ENCODE assay signal across 30 mouse cellular contexts in the genomic region with DNA sequence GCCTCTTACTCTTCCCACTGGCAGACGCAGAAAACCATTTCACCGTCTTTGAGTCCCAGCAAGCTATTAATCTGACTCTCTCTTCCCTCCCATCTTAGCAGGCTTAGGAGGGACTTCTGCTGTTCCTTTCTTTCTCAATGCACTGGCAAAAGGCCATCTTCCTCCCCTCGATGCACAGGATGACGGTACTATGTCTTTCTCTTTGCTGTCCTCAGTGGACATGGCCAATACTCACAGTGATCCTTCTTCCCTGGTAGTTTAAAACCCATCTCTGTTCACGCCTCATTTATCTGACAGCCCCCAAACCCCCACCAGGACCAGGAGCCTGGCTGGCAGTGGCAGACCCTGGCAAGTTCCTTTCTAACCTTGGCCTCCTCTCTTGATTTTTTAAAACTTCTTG. TPM values are rescaled to one million over a fixed set of nuclear protein-coding genes. Genes with fewer than 3 reads are reported as not detected.
A peak's percentile ranks its signal among the peaks of the same experiment; 100 is the strongest.
DNase-seq lines count a peak whose midpoint lies in the region; ATAC-seq and TF ChIP-seq lines count a peak whose summit lies in the region.
"Had no signal": no experiment of that assay in that cellular context is flagged by ENCODE, and none has a peak within 500 bp of the region (broad histone marks: within the 10 kb centered on the region; RNA-seq: fewer than 3 reads in every experiment).

No protein-coding gene starts in this region.

- no peak overlapping the region for H3K4me3 ChIP-seq in hindbrain, embryonic 16.5 days (ENCODE audit: low read length)
- H3K4me3 ChIP-seq in hindbrain, embryonic 11.5 days (ENCODE audit: low read depth, low read length), result no peak overlapping the region
- no peak overlapping the region for H3K4me3 ChIP-seq in lung, embryonic 14.5 days (ENCODE audit: low read depth, low read length)
- no peak overlapping the region for H3K4me3 ChIP-seq in neural tube, embryonic 14.5 days (ENCODE audit: low read depth, low read length)
- H3K4me3 ChIP-seq in forebrain, embryonic 10.5 days, result no peak overlapping the region
- H3K4me3 ChIP-seq: embryonic facial prominence, embryonic 10.5 days; embryonic facial prominence, embryonic 15.5 days; heart, embryonic 10.5 days; heart, embryonic 15.5 days; hindbrain, embryonic 13.5 days; intestine, embryonic 15.5 days; limb, embryonic 12.5 days; midbrain, embryonic 13.5 days had no signal

- H3K36me3 ChIP-seq in hindbrain, embryonic 16.5 days (ENCODE audit: control insufficient read depth, insufficient read depth, low read length), result no peaks in the 10 kb centered on the region
- H3K36me3 ChIP-seq in hindbrain, embryonic 11.5 days (ENCODE audit: control insufficient read depth, insufficient read depth, low read length), result no peaks in the 10 kb centered on the region
- no peaks in the 10 kb centered on the region for H3K36me3 ChIP-seq in lung, embryonic 14.5 days (ENCODE audit: insufficient read depth)
- no peaks in the 10 kb centered on the region for H3K36me3 ChIP-seq in neural tube, embryonic 14.5 days (ENCODE audit: control insufficient read depth, insufficient read depth, low read length)
- H3K36me3 ChIP-seq in forebrain, embryonic 10.5 days (replicated peaks), result no peaks in the 10 kb centered on the region
- H3K36me3 ChIP-seq: embryonic facial prominence, embryonic 10.5 days; embryonic facial prominence, embryonic 15.5 days; heart, embryonic 10.5 days; heart, embryonic 15.5 days; hindbrain, embryonic 13.5 days; intestine, embryonic 15.5 days; limb, embryonic 12.5 days; midbrain, embryonic 13.5 days had no signal

- H3K9me3 ChIP-seq in hindbrain, embryonic 16.5 days (ENCODE audit: control insufficient read depth, low read length), result no peaks in the 10 kb centered on the region; the same call in 1 of the 2 replicates
- H3K9me3 ChIP-seq in hindbrain, embryonic 11.5 days (ENCODE audit: control insufficient read depth, low read length), result no peaks in the 10 kb centered on the region
- no peaks in the 10 kb centered on the region for H3K9me3 ChIP-seq in lung, embryonic 14.5 days (ENCODE audit: low read depth, low read length)
- no peaks in the 10 kb centered on the region for H3K9me3 ChIP-seq in neural tube, embryonic 14.5 days (ENCODE audit: control insufficient read depth, low read length)
- H3K9me3 ChIP-seq in forebrain, embryonic 10.5 days, result no peaks in the 10 kb centered on the region
- H3K9me3 ChIP-seq: embryonic facial prominence, embryonic 10.5 days; embryonic facial prominence, embryonic 15.5 days; heart, embryonic 10.5 days; heart, embryonic 15.5 days; hindbrain, embryonic 13.5 days; intestine, embryonic 15.5 days; limb, embryonic 12.5 days; midbrain, embryonic 13.5 days had no signal

- no peaks in the 10 kb centered on the region for H3K27me3 ChIP-seq in hindbrain, embryonic 16.5 days (replicated peaks; ENCODE audit: control insufficient read depth, insufficient read depth, low read length)
- no peaks in the 10 kb centered on the region for H3K27me3 ChIP-seq in hindbrain, embryonic 11.5 days (ENCODE audit: control insufficient read depth, insufficient read depth, low read length)
- no peaks in the 10 kb centered on the region for H3K27me3 ChIP-seq in lung, embryonic 14.5 days (ENCODE audit: insufficient read depth, low read length)
- H3K27me3 ChIP-seq in neural tube, embryonic 14.5 days (ENCODE audit: control insufficient read depth, insufficient read depth, low read length), result no peaks in the 10 kb centered on the region
- peaks cover 3% of the 10 kb centered on the region; the same call in 1 of the 2 replicates for H3K27me3 ChIP-seq in forebrain, embryonic 10.5 days (ENCODE audit: poor library complexity, severe bottlenecking)
- H3K27me3 ChIP-seq: embryonic facial prominence, embryonic 15.5 days; heart, embryonic 15.5 days; hindbrain, embryonic 13.5 days; intestine, embryonic 15.5 days; limb, embryonic 12.5 days; midbrain, embryonic 13.5 days had no signal

- no peak overlapping the region for H3K27ac ChIP-seq in hindbrain, embryonic 16.5 days (ENCODE audit: low read depth, low read length)
- H3K27ac ChIP-seq in hindbrain, embryonic 11.5 days (ENCODE audit: low read depth, low read length), result no peak overlapping the region
- no peak overlapping the region for H3K27ac ChIP-seq in lung, embryonic 14.5 days (ENCODE audit: low read depth)
- H3K27ac ChIP-seq in neural tube, embryonic 14.5 days (ENCODE audit: low read depth, low read length), result no peak overlapping the region
- H3K27ac ChIP-seq in forebrain, embryonic 10.5 days, result no peak overlapping the region
- H3K27ac ChIP-seq: embryonic facial prominence, embryonic 10.5 days; embryonic facial prominence, embryonic 15.5 days; heart, embryonic 10.5 days; heart, embryonic 15.5 days; hindbrain, embryonic 13.5 days; intestine, embryonic 15.5 days; limb, embryonic 12.5 days; macrophage; midbrain, embryonic 13.5 days had no signal

- no peak for TF ChIP-seq CTCF in lung, embryonic 14.5 days (IDR thresholded peaks at IDR 0.05; ENCODE audit: low read depth)

- H3K4me2 ChIP-seq in hindbrain, embryonic 16.5 days (ENCODE audit: low read length), result no peak overlapping the region
- H3K4me2 ChIP-seq in hindbrain, embryonic 11.5 days (replicated peaks; ENCODE audit: low read depth, low read length), result no peak overlapping the region
- no peak overlapping the region for H3K4me2 ChIP-seq in lung, embryonic 14.5 days
- H3K4me2 ChIP-seq in neural tube, embryonic 14.5 days (ENCODE audit: low read depth, low read length), result no peak overlapping the region
- H3K4me2 ChIP-seq: embryonic facial prominence, embryonic 15.5 days; heart, embryonic 15.5 days; hindbrain, embryonic 13.5 days; intestine, embryonic 15.5 days; limb, embryonic 12.5 days; liver, embryonic 11.5 days; midbrain, embryonic 13.5 days had no signal

- ATAC-seq in hindbrain, embryonic 16.5 days, result peak; percentile 52; the same call in 1 of the 2 replicates
- no peak for ATAC-seq in hindbrain, embryonic 11.5 days (ENCODE audit: low FRiP score)
- ATAC-seq in lung, embryonic 14.5 days (ENCODE audit: insufficient read depth), result peak; percentile 47; the same call in 1 of the 2 replicates
- ATAC-seq in neural tube, embryonic 14.5 days (ENCODE audit: low read depth), result peak; percentile 46; the same call in 1 of the 2 replicates
- ATAC-seq: forebrain, embryonic 14.5 days; intestine, embryonic 15.5 days; midbrain, embryonic 13.5 days had no signal

- no peak overlapping the region for H3K9ac ChIP-seq in hindbrain, embryonic 16.5 days (ENCODE audit: low read depth, low read length)
- no peak overlapping the region for H3K9ac ChIP-seq in hindbrain, embryonic 11.5 days (ENCODE audit: low read depth, low read length)
- H3K9ac ChIP-seq in lung, embryonic 14.5 days, result no peak overlapping the region
- no peak overlapping the region for H3K9ac ChIP-seq in neural tube, embryonic 14.5 days (replicated peaks; ENCODE audit: low read depth, low read length)
- H3K9ac ChIP-seq: embryonic facial prominence, embryonic 15.5 days; heart, embryonic 15.5 days; hindbrain, embryonic 13.5 days; intestine, embryonic 15.5 days; limb, embryonic 12.5 days; midbrain, embryonic 13.5 days had no signal

- no peak for DNase-seq in hindbrain, embryonic 11.5 days (ENCODE audit: low spot score)
- DNase-seq in lung, embryonic 14.5 days, result peak; percentile 76
- DNase-seq in lung, postnatal 4 days, result no peak
- no peak for DNase-seq in neural tube, embryonic 10.5 days (ENCODE audit: extremely low spot score, low spot score)
- DNase-seq in forebrain, embryonic 10.5 days (ENCODE audit: extremely low spot score, low spot score), result no peak
- DNase-seq: adrenal gland, adult 8-10 months; B cell, adult 2 months; cerebellum, adult 11-12 months; cerebellum, adult 9-11 months; gastrocnemius, postnatal 25 days; heart, adult 11 months; kidney, adult 8-10 months; kidney, postnatal 10 days; layer of hippocampus, postnatal 36 days; right cerebral cortex, adult 18-20 months; spleen, adult 18-20 months; thymus, postnatal 14 days had no signal

- H3K4me1 ChIP-seq in hindbrain, embryonic 16.5 days (ENCODE audit: control insufficient read depth, insufficient read depth, low read depth, low read length), result no peaks in the 10 kb centered on the region; the same call in 1 of the 2 replicates
- no peaks in the 10 kb centered on the region for H3K4me1 ChIP-seq in hindbrain, embryonic 11.5 days (replicated peaks; ENCODE audit: control insufficient read depth, insufficient read depth, low read length)
- H3K4me1 ChIP-seq in lung, embryonic 14.5 days (ENCODE audit: insufficient read depth), result no peaks in the 10 kb centered on the region; the same call in 1 of the 2 replicates
- no peaks in the 10 kb centered on the region for H3K4me1 ChIP-seq in neural tube, embryonic 14.5 days (ENCODE audit: control insufficient read depth, insufficient read depth, low read length)
- H3K4me1 ChIP-seq in forebrain, embryonic 10.5 days, result peaks cover 14% of the 10 kb centered on the region
- H3K4me1 ChIP-seq: embryonic facial prominence, embryonic 15.5 days; intestine, embryonic 15.5 days; limb, embryonic 12.5 days had no signal

- 42% methylated on average over 5 of the region's 5 CpGs for WGBS in hindbrain, embryonic 16.5 days
- WGBS in hindbrain, embryonic 11.5 days, result 76% methylated on average over 5 of the region's 5 CpGs
- 45% methylated on average over 5 of the region's 5 CpGs for WGBS in lung, embryonic 14.5 days
- 45% methylated on average over 5 of the region's 5 CpGs for WGBS in neural tube, embryonic 14.5 days
- 74% methylated on average over 5 of the region's 5 CpGs for WGBS in forebrain, embryonic 10.5 days

RNA-seq across cellular contexts. Expression of gene Map10, which starts 22.8 kb away (rescaled TPM):
- polyA plus RNA-seq in hindbrain, embryonic 16.5 days (2015; fragmentation: Nextera tagmentation; extraction: Ambion mirVana), result 6.3 and 6.7 TPM in 2 replicates
- 7.7 and 9.7 TPM in 2 replicates for polyA plus RNA-seq in hindbrain, embryonic 11.5 days (2014; fragmentation: Nextera tagmentation; extraction: Ambion mirVana)
- 7.6 and 8.1 TPM in 2 replicates for polyA plus RNA-seq in lung, embryonic 14.5 days (2014; fragmentation: Nextera tagmentation; extraction: Ambion mirVana)
- polyA plus RNA-seq in neural tube, embryonic 14.5 days (2014; fragmentation: Nextera tagmentation; extraction: Ambion mirVana), result 8.1 and 9.5 TPM in 2 replicates
- polyA plus RNA-seq in forebrain, embryonic 10.5 days (2016; fragmentation: Nextera tagmentation; extraction: Ambion mirVana), result 6.7 and 7.6 TPM in 2 replicates

RNA-seq across cellular contexts. Expression of gene Ntpcr, which starts 37.3 kb away (rescaled TPM):
- 35.4 and 37.6 TPM in 2 replicates for polyA plus RNA-seq in hindbrain, embryonic 16.5 days (2015; fragmentation: Nextera tagmentation; extraction: Ambion mirVana)
- polyA plus RNA-seq in hindbrain, embryonic 11.5 days (2014; fragmentation: Nextera tagmentation; extraction: Ambion mirVana), result 21.1 and 21.5 TPM in 2 replicates
- 33.0 TPM in 2 replicates for polyA plus RNA-seq in lung, embryonic 14.5 days (2014; fragmentation: Nextera tagmentation; extraction: Ambion mirVana)
- polyA plus RNA-seq in neural tube, embryonic 14.5 days (2014; fragmentation: Nextera tagmentation; extraction: Ambion mirVana), result 36.9 and 39.8 TPM in 2 replicates
- polyA plus RNA-seq in forebrain, embryonic 10.5 days (2016; fragmentation: Nextera tagmentation; extraction: Ambion mirVana), result 17.2 and 17.8 TPM in 2 replicates
